Mouse (Mus musculus) bone marrow, adult 2 months (tissue): ENCODE measurements around the gene Sec61a1. TPM values are rescaled to one million over a fixed set of nuclear protein-coding genes. Genes with fewer than 3 reads are reported as not detected.

ENCODE experiments used
- H3K27ac ChIP-seq: fragments of 200-500 bp; 2 replicates; pipeline ENCODE4 v1.5.1; 2012; ENCODE audit warnings: low read depth, mild to moderate bottlenecking, control low read depth, inconsistent platforms, low read length; ENCODE audit not compliant: control insufficient read depth, poor library complexity, insufficient read depth
- H3K4me1 ChIP-seq: fragments of 200-500 bp; 2 replicates; pipeline ENCODE4 v1.6.1; 2011; ENCODE audit warnings: low read length; ENCODE audit not compliant: control insufficient read depth, insufficient read depth
- H3K4me3 ChIP-seq: fragments of 200-500 bp; replicated peaks from 2 replicates; pipeline ENCODE3; 2011; ENCODE audit warnings: mild to moderate bottlenecking, low read depth, low read length, control low read depth; ENCODE audit not compliant: control insufficient read depth
- CTCF ChIP-seq: fragments of 200-500 bp; IDR thresholded peaks from 2 replicates; pipeline ENCODE4 v1.5.1; 2011; ENCODE audit warnings: low read length, control low read depth; ENCODE audit not compliant: control insufficient read depth, insufficient read depth
- POLR2A ChIP-seq: fragments of 200-500 bp; IDR thresholded peaks from 2 replicates; pipeline ENCODE4 v1.6.1; 2011; ENCODE audit warnings: low read depth, mild to moderate bottlenecking, control low read depth, low read length, borderline replicate concordance; ENCODE audit not compliant: control insufficient read depth
- WGBS: fragments of 180-500 bp; shearing (Covaris S2); methylation state at CpG from one replicate; pipeline ENCODE4 v1.1.7; 2018; 5-methylcytosine and 5-hydroxymethylcytosine counted together
- polyA plus RNA-seq: library from polyadenylated mRNA; stranded (reverse); fragments of >200 nt; gene quantifications from 2 replicates; pipeline ENCODE4 v1.2.4, GENCODE M21; 2011; ENCODE audit warnings: low replicate concordance; ENCODE audit not compliant: missing spikeins, insufficient read depth, insufficient read length

Gene Sec61a1
- polyA plus RNA-seq, 1 experiment: 40.5 TPM

GRCm38 (mm10) chr6:88489834-88490233 lies 28.9 kb downstream of the Sec61a1 start:
- WGBS: 79% methylated on average over 6 of the region's 6 CpGs
- H3K4me3 ChIP-seq: no peak overlapping the region

GRCm38 (mm10) chr6:88489026-88489425 lies 29.7 kb downstream of the Sec61a1 start:
- WGBS: 92% methylated on average over 7 of the region's 7 CpGs
- no peak for TF ChIP-seq POLR2A
- no peak for TF ChIP-seq CTCF
- H3K4me1 ChIP-seq: no peaks in the 10 kb centered on the region
- H3K27ac ChIP-seq: no peak overlapping the region
- H3K4me3 ChIP-seq: no peak overlapping the region

More at GRCm38 (mm10) chr6:88489834-88490233, 28.9 kb downstream of the Sec61a1 start:
- no peak for TF ChIP-seq POLR2A
- no peak for TF ChIP-seq CTCF
- H3K27ac ChIP-seq: no peak overlapping the region
- no peaks in the 10 kb centered on the region for H3K4me1 ChIP-seq

DNA sequence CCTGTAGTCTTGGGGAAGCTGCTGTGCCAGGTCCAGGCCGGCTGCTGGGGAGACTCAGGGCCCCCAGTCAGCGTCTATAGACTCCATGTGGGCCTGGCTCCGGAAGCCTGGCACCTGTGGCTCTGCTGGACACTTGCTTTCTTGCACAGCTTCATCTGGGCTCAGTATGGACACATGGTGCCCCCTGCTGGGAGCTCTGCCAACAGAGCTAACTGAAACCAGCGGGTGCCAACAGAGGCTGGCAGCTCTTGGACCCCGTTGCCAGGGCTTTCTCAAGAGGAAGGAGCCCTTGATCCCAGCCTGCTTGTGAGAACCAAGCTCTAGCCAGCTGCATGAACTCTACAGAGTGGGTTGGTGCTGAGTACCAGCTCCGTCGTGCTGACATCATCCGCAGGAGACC lies 31.8 kb downstream of the Sec61a1 start:
- H3K27ac ChIP-seq: no peak overlapping the region
- 53% methylated on average over 8 of the region's 8 CpGs for WGBS
- H3K4me1 ChIP-seq: no peaks in the 10 kb centered on the region; the same call in 1 of the 2 replicates
- H3K4me3 ChIP-seq: no peak overlapping the region
- no peak for TF ChIP-seq POLR2A
- peak; percentile 66 for TF ChIP-seq CTCF

DNA sequence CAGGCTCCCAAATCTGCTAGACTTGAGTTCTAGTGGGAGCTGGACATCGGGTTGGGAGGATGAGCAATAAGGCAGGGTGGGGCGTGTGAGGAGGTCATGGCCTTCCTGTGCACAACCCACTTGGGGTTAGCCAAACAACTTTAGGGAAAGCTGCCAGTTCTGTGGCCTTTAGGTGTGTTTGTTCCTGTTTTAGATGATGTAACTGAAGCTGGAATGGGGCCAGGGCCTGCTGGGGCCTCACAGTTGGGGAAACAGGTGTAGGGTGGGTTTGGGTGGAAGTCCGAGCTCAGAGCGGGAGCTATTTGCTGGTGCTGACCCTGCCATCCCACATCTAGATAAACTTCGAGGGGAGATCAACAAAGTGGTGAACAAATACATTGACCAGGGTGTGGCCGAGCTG lies 33.3 kb downstream of the Sec61a1 start:
- no peak overlapping the region for H3K4me3 ChIP-seq
- no peaks in the 10 kb centered on the region; the same call in 1 of the 2 replicates for H3K4me1 ChIP-seq
- no peak overlapping the region for H3K27ac ChIP-seq
- TF ChIP-seq POLR2A: no peak
- no peak for TF ChIP-seq CTCF
- 48% methylated on average over 6 of the region's 6 CpGs for WGBS

DNA sequence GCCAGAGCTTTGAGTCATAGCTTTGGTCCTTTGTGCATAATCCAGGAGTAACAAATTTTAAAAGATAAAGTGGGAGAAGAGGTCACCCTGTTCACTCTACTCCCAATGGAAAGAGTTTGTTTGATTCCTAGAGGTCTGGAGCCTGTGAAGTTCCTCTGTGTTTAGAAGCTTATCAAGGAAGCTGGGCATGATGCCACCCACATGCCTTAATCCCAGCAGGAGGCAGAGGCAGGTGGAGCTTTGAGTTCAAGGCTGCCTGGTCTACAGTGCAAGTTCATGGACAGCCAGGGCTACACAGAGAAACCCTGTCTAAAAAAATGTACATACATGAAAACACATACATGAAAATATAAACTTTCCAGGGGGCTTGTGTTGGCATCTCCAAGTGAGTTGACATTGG lies 34.8 kb downstream of the Sec61a1 start:
- TF ChIP-seq CTCF: no peak
- TF ChIP-seq POLR2A: no peak

DNA sequence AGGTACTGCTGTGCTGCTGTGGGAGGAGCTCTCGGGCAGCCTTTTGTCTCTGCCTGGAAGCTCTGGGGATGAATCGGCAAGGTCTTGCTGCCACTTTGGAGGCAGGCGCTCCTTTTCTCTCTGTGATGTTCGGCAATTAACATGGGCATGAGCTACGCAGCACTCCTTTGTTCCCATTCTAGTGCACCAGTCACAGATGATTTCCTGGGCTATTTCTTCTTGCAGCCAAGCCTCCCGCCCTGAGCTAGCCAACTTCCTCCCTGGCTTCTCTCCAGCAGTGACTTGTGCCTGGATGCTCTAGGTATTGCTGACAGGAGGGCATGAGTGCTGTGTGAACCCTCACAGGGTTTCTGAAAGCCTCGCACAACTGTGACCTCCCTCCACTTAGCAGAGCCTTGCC lies 35.6 kb downstream of the Sec61a1 start:
- WGBS: 43% methylated on average over 7 of the region's 7 CpGs
- no peak for TF ChIP-seq CTCF
- TF ChIP-seq POLR2A: no peak
- no peaks in the 10 kb centered on the region; the same call in 1 of the 2 replicates for H3K4me1 ChIP-seq
- no peak overlapping the region for H3K4me3 ChIP-seq
- no peak overlapping the region for H3K27ac ChIP-seq

More for the DNA sequence above, 34.8 kb downstream of the Sec61a1 start:
- H3K4me1 ChIP-seq: no peaks in the 10 kb centered on the region; the same call in 1 of the 2 replicates
- H3K4me3 ChIP-seq: no peak overlapping the region
- no peak overlapping the region for H3K27ac ChIP-seq

DNA sequence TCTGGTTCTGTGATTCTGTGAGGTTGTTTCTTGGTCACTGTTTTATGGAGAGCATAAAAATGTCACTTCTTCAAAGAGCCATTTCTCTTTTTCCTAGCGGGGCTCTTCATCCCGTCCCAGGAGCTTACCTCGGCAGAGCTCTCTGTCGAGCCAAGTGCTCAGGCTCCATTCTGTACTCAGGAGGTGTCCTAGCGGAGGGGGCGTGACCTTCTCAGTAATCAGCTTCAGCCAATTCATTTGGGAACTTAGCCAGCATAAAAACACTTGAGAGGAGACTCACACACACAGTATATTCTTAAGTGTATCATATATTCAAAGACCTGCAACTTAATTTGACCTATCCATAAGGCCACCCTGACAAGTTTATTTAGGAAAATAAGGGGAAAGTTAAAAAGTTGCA lies 38.3 kb downstream of the Sec61a1 start:
- Histone ChIP-seq H3K27ac (no peak overlapping the region), H3K4me3 (no peak overlapping the region), H3K4me1 (no peaks in the 10 kb centered on the region; the same call in 1 of the 2 replicates)
- TF ChIP-seq POLR2A: no peak
- no peak for TF ChIP-seq CTCF
- 75% methylated on average over 6 of the region's 6 CpGs for WGBS

DNA sequence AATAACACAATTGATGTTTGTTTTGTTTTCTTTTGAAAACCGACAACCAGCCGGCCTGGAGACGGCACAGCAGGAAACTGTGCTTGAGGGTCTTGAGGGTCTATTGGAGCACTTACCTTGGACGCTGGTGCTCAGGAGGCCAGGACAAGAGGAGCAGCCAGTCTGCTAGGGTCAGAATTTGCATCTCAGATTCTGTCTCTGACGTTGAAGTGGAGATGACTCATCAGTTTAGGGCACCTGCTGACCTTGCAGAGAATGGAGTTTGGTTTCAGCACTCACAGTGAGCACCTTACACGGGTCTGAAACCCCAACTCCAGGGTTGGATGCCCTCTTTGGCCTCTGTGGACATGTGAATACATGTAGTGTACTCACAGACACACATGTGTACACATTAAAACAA lies 48.8 kb downstream of the Sec61a1 start:
- H3K27ac ChIP-seq: no peak overlapping the region
- H3K4me1 ChIP-seq: no peaks in the 10 kb centered on the region; the same call in 1 of the 2 replicates
- 66% methylated on average over 6 of the region's 6 CpGs for WGBS
- TF ChIP-seq CTCF (no peak), POLR2A (no peak)
- no peak overlapping the region for H3K4me3 ChIP-seq
